Mouse (Mus musculus) liver, embryonic 15.5 days (tissue): Measurements from ENCODE around the gene Tead1. TPM values are rescaled to one million over a fixed set of nuclear protein-coding genes. Genes with fewer than 3 reads are reported as not detected.
A peak's percentile ranks its signal among the peaks of the same experiment; 100 is the strongest.

Experiments
- ATAC-seq: fragments of 200-750 bp; cut with Nextera tagmentation; 2 replicates; pipeline ENCODE4 v1.8.0; 2017; ENCODE audit warnings: moderate number of reproducible peaks, mild to moderate bottlenecking, moderate library complexity; ENCODE audit not compliant: insufficient read depth
- H3K27ac ChIP-seq: fragments of 300-500 bp; sonication (generic); replicated peaks from 2 replicates; pipeline ENCODE4 v1.5.1; 2015; ENCODE audit warnings: mild to moderate bottlenecking, inconsistent platforms
- H3K27me3 ChIP-seq: fragments of 300-500 bp; sonication (generic); 2 replicates; pipeline ENCODE4 v1.6.1; 2015; ENCODE audit warnings: mild to moderate bottlenecking, inconsistent platforms
- H3K36me3 ChIP-seq: fragments of 300-500 bp; sonication (generic); replicated peaks from 2 replicates; pipeline ENCODE4 v1.6.1; 2015; ENCODE audit warnings: moderate library complexity, mild to moderate bottlenecking, inconsistent platforms
- H3K4me1 ChIP-seq: fragments of 300-500 bp; sonication (generic); replicated peaks from 2 replicates; pipeline ENCODE4 v1.6.1; 2015; ENCODE audit warnings: inconsistent platforms
- H3K4me2 ChIP-seq: fragments of 300-500 bp; sonication (generic); 2 replicates; pipeline ENCODE4 v1.6.1; 2015; ENCODE audit warnings: moderate library complexity, mild to moderate bottlenecking, inconsistent platforms
- H3K4me3 ChIP-seq: fragments of 300-500 bp; sonication (generic); replicated peaks from 2 replicates; pipeline ENCODE4 v1.5.1; 2015; ENCODE audit warnings: mild to moderate bottlenecking, inconsistent platforms
- H3K9ac ChIP-seq: fragments of 300-500 bp; sonication (generic); 2 replicates; pipeline ENCODE4 v1.6.1; 2015; ENCODE audit warnings: moderate library complexity, mild to moderate bottlenecking, inconsistent platforms
- H3K9me3 ChIP-seq: fragments of 300-500 bp; sonication (generic); replicated peaks from 2 replicates; pipeline ENCODE4 v1.6.1; 2016; ENCODE audit warnings: inconsistent platforms
- WGBS: fragments of 180-500 bp; shearing (Covaris S2); methylation state at CpG from one replicate; pipeline ENCODE4 v1.1.7; 2015; ENCODE audit warnings: mixed read lengths; ENCODE audit not compliant: insufficient replicate concordance; 5-methylcytosine and 5-hydroxymethylcytosine counted together
- microRNA-seq: library from miRNA; unstranded; fragments of <30 nt; microRNA quantifications from one replicate; pipeline ENCODE4, GENCODE M21; 2016
- polyA plus RNA-seq: library from polyadenylated mRNA; unstranded; fragments of >200 nt; fragmentation: Nextera tagmentation; extraction: Ambion mirVana; gene quantifications from 2 replicates; pipeline ENCODE4 v1.2.1, GENCODE M21; 2015

Gene Tead1
- polyA plus RNA-seq, 1 experiment from 2014 or later = 1.2 TPM

- peaks cover 11% of the 10 kb centered on the region; the same call in 1 of the 2 replicates for H3K4me1 ChIP-seq
- H3K27me3 ChIP-seq = peaks cover 53% of the 10 kb centered on the region
- no peaks in the 10 kb centered on the region for H3K9me3 ChIP-seq
- no peak overlapping the region for H3K27ac ChIP-seq
- H3K9ac ChIP-seq = no peak overlapping the region
- no peak for ATAC-seq
- H3K4me3 ChIP-seq = peak overlapping the region; percentile 37; the same call in 1 of the 2 replicates
- H3K36me3 ChIP-seq = no peaks in the 10 kb centered on the region
- peak overlapping the region; percentile 58 for H3K4me2 ChIP-seq
- 5% methylated on average over 40 of the region's 40 CpGs for WGBS
Measured at GRCm38 (mm10) chr7:112955103-112955827, 276.1 kb downstream of the Tead1 start.

GRCm38 (mm10) chr7:112955955-112956354 lies 276.8 kb downstream of the Tead1 start:
- no peak overlapping the region for H3K27ac ChIP-seq
- H3K9ac ChIP-seq = no peak overlapping the region
- H3K9me3 ChIP-seq = no peaks in the 10 kb centered on the region
- H3K4me3 ChIP-seq = no peak overlapping the region
- H3K4me1 ChIP-seq = peaks cover 11% of the 10 kb centered on the region; the same call in 1 of the 2 replicates
- no peak for ATAC-seq
- peaks cover 53% of the 10 kb centered on the region for H3K27me3 ChIP-seq
- H3K4me2 ChIP-seq = no peak overlapping the region
- no peaks in the 10 kb centered on the region for H3K36me3 ChIP-seq
- WGBS = 23% methylated on average over 3 of the region's 3 CpGs

Small RNAs within 50 kb of the gene (microRNA-seq; reads per million reads assigned to microRNA genes)
- gene Gm44462 = not detected
